Mouse (Mus musculus) megakaryocyte, embryonic 14.5 days (primary cell): ENCODE measurements around the gene 1300017J02Rik. TPM values are rescaled to one million over a fixed set of nuclear protein-coding genes. Genes with fewer than 3 reads are reported as not detected.

Experiments
- H3K27me3 ChIP-seq: replicated peaks from 2 replicates; pipeline ENCODE3; 2012; ENCODE audit warnings: inconsistent platforms
- H3K36me3 ChIP-seq: replicated peaks from 2 replicates; pipeline ENCODE3; 2012; ENCODE audit warnings: low read length, inconsistent platforms, mixed read lengths
- H3K4me1 ChIP-seq: 2 replicates; pipeline ENCODE4 v1.6.1; 2012; ENCODE audit warnings: inconsistent platforms
- H3K4me3 ChIP-seq: replicated peaks from 2 replicates; pipeline ENCODE3; 2012; ENCODE audit warnings: moderate library complexity, mild to moderate bottlenecking, inconsistent platforms
- H3K9me3 ChIP-seq: 2 replicates; pipeline ENCODE4 v1.6.1; 2012; ENCODE audit warnings: inconsistent platforms
- FLI1 ChIP-seq: IDR thresholded peaks from 2 replicates; pipeline ENCODE4 v1.6.1; 2012; ENCODE audit warnings: low read length, inconsistent platforms, mixed read lengths
- GATA1 ChIP-seq: IDR thresholded peaks from 3 replicates; pipeline ENCODE4 v1.6.1; 2012; ENCODE audit warnings: mixed read lengths, low read length, inconsistent platforms, borderline replicate concordance
- polyA plus RNA-seq: library from polyadenylated mRNA; stranded (reverse); fragments of >175 nt; gene quantifications from 2 replicates; pipeline ENCODE4 v1.2.3, GENCODE M21; 2012; ENCODE audit warnings: low replicate concordance; ENCODE audit not compliant: insufficient read depth

The 1300017J02Rik gene
- polyA plus RNA-seq, 1 experiment, result not detected

GRCm38 (mm10) chr9:103224721-103225120 is 80.2 kb downstream of the 1300017J02Rik start:
- no peak for TF ChIP-seq FLI1
- no peak for TF ChIP-seq GATA1
- Histone ChIP-seq H3K4me1 (peaks cover 12% of the 10 kb centered on the region; the same call in 1 of the 2 replicates), H3K9me3 (no peaks in the 10 kb centered on the region), H3K36me3 (no peaks in the 10 kb centered on the region), H3K27me3 (peaks cover 45% of the 10 kb centered on the region), H3K4me3 (no peak overlapping the region)

GRCm38 (mm10) chr9:103214281-103214680 is 90.6 kb downstream of the 1300017J02Rik start:
- TF ChIP-seq GATA1, result no peak
- TF ChIP-seq FLI1, result no peak
- no peaks in the 10 kb centered on the region for H3K36me3 ChIP-seq
- 0 out of 2 replicates have a peak, but pooled peaks cover 3% of the 10 kb centered on the region for H3K9me3 ChIP-seq
- no peak overlapping the region for H3K4me3 ChIP-seq
- H3K4me1 ChIP-seq, result no peaks in the 10 kb centered on the region
- H3K27me3 ChIP-seq, result peaks cover 27% of the 10 kb centered on the region

DNA sequence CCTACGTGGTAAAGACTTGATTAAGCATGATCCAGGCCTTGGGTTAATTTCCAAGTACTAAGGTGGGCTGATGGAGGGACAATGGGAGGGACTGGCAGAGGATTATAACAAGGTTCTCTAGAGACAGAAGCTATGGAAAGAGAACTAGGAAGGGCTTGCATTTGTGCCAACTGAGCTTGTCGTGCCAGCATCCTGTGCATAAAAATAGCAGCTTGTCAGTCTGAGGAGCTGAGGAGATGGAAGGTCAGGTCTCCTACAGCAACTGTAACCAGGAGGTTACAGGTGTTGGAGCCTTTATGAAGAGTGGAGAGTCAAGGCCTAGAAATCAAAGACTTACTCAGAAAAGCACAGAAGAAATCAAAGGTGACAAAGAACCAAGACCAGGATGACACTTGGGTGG is 91.3 kb downstream of the 1300017J02Rik start:
- H3K27me3 ChIP-seq, result peaks cover 30% of the 10 kb centered on the region
- no peak overlapping the region for H3K4me3 ChIP-seq
- H3K36me3 ChIP-seq, result no peaks in the 10 kb centered on the region
- 0 out of 2 replicates have a peak, but pooled peaks cover 3% of the 10 kb centered on the region for H3K9me3 ChIP-seq
- no peak for TF ChIP-seq GATA1
- no peak for TF ChIP-seq FLI1
- H3K4me1 ChIP-seq, result no peaks in the 10 kb centered on the region

GRCm38 (mm10) chr9:103212654-103213420 is 92.0 kb downstream of the 1300017J02Rik start:
- Histone ChIP-seq H3K4me1 (peaks cover 3% of the 10 kb centered on the region), H3K9me3 (0 out of 2 replicates have a peak, but pooled peaks cover 3% of the 10 kb centered on the region), H3K36me3 (no peaks in the 10 kb centered on the region), H3K27me3 (peaks cover 30% of the 10 kb centered on the region), H3K4me3 (peak overlapping the region; percentile 69)
- TF ChIP-seq FLI1 (no peak), GATA1 (no peak)

DNA sequence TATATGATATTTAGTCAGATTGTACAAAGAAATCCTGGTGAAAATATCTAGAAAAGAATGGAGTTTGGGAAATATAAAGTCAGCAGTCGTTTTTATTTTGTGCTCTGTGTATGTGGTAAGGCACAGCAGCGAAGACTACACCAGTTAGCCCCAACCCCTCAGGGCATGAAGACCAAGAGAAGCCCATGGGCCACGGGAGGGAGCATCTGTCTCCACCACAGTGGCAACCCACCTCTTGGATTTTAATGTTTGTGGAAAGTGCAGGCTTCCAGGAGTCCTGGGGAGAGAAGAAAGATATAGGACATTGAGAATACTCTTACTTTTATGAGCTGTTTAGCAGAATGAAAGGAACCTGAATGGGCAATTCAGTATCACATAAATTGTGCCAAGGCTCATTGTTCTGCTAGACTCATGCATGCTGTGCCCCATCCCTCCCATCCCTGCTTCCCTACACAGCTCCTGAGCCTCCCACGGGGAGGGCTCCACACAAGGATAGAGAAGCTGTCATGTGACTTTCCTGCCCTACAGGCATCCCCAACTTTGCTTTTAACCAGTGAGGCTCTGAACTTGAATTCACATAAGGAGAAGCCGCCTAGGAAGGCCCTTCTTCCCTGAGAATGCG is 96.0 kb downstream of the 1300017J02Rik start:
- no peaks in the 10 kb centered on the region for H3K36me3 ChIP-seq
- peaks cover 17% of the 10 kb centered on the region for H3K27me3 ChIP-seq
- H3K9me3 ChIP-seq, result peaks cover 3% of the 10 kb centered on the region; the same call in 1 of the 2 replicates
- H3K4me3 ChIP-seq, result no peak overlapping the region
- no peak for TF ChIP-seq FLI1
- TF ChIP-seq GATA1, result no peak
- H3K4me1 ChIP-seq, result peaks cover 15% of the 10 kb centered on the region

DNA sequence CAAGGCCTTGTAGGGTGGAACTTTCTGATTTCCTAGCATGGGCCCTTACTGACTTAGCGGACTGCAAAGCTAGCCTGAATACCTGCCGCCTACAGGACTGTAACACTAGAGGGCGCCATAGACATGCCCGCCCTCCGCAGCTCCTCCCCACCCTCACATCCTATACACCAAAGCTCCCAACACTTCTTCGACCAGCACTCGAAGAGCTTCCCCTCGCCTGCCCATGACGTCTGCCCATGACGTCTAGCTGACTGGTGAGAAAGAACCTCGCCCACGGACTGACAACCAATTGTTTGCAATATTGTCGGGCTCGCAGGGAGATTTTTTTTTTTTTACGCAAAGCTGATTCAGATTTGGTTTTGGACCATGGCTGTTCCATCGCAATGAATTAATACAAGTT is 97.0 kb downstream of the 1300017J02Rik start:
- Histone ChIP-seq H3K4me3 (peak overlapping the region; percentile 83), H3K4me1 (peaks cover 19% of the 10 kb centered on the region)

DNA sequence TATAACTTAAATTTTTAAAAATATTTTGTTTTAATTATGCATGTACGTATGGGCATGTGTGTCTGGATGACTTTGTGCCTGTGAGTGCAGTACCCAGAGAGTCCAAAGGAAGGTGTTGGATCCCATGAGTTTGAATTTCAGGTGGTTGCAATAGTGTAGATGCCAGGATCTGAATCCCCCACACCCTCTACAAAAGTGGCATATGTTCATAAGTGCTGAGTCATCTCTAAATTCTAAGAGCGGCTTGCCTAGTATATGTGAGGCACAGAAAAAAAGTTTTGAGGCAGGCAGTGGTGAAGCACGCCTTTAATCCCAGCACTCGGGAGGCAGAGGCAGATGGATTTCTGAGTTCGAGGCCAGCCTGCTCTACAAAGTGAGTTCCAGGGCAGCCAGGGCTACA is 99.1 kb downstream of the 1300017J02Rik start:
- no peak overlapping the region for H3K4me3 ChIP-seq
- peaks cover 27% of the 10 kb centered on the region for H3K4me1 ChIP-seq
- no peaks in the 10 kb centered on the region for H3K36me3 ChIP-seq
- H3K27me3 ChIP-seq, result peaks cover 12% of the 10 kb centered on the region
- TF ChIP-seq FLI1 (no peak), GATA1 (no peak)
- peaks cover 3% of the 10 kb centered on the region; the same call in 1 of the 2 replicates for H3K9me3 ChIP-seq

More for the DNA sequence above, 97.0 kb downstream of the 1300017J02Rik start:
- Histone ChIP-seq H3K27me3 (peaks cover 17% of the 10 kb centered on the region), H3K36me3 (no peaks in the 10 kb centered on the region), H3K9me3 (peaks cover 3% of the 10 kb centered on the region; the same call in 1 of the 2 replicates)
- no peak for TF ChIP-seq GATA1
- TF ChIP-seq FLI1, result no peak

DNA sequence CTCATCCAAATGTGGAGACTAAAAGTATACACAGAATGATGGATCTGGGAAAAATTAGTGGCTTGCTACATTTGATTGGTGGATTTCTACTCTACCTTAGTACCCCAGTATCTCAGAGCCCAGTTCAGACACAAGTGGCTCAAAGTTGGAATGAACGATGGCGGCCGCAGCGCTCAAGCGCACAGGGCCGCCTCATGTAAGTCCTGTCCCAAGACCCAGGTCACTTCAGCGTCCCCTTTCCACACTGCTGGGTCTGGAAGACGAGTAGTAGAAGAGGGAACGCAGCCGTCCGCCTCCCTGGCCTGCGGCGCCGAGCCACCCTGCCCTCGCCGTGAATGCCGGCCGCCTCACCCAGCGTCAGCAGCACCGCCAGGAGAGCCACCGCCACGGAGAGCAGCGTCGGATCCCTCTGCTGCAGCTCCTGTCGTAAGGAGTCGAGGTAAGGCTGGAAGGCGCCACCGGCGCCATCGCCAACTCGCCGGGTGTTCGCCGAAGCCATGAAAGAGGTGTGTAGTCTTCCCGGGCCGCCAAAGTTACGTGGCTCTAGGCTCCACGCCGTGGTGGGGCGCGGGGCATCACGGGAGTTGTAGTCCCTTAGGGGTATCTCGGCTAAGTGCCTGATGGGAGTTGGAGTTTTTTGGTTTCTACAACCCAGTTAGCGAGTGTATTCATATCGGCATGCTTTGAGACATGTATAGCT is 103.2 kb downstream of the 1300017J02Rik start, which contains the start of gene Srprb:
TSS of gene Srprb (minus strand) at position 577 of the 700 bp plus-strand sequence.
- peak within 1 kb of the TSS; percentile 96 for H3K4me3 ChIP-seq
- TF ChIP-seq GATA1 (no peak), FLI1 (no peak)

More for the DNA sequence above, 103.2 kb downstream of the 1300017J02Rik start, which contains the start of gene Srprb:
- peaks cover 25% of the 10 kb centered on the region; the same call in 1 of the 2 replicates for H3K4me1 ChIP-seq
- peaks cover 27% of the 10 kb centered on the region for H3K36me3 ChIP-seq
- H3K27me3 ChIP-seq, result no peaks in the 10 kb centered on the region
- peaks cover 3% of the 10 kb centered on the region; the same call in 1 of the 2 replicates for H3K9me3 ChIP-seq

Other genes with a start within 250 kb of the 1300017J02Rik start
- not detected in 2 replicates for gene Rab6b, start 193.3 kb downstream of the 1300017J02Rik start, polyA plus RNA-seq
- gene Srprb, start 102.9 kb downstream of the 1300017J02Rik start, polyA plus RNA-seq, result 22.2 and 55.1 TPM in 2 replicates
- not detected in 2 replicates for gene Gm20425, start 74.8 kb downstream of the 1300017J02Rik start, polyA plus RNA-seq
- gene Trf, start 74.6 kb downstream of the 1300017J02Rik start, polyA plus RNA-seq, result 7.8 and 56.8 TPM in 2 replicates
- gene Topbp1, start 133 bp upstream of the 1300017J02Rik start, polyA plus RNA-seq, result 8.6 and 13.7 TPM in 2 replicates
- gene Cdv3, start 60.8 kb upstream of the 1300017J02Rik start, polyA plus RNA-seq, result 71.9 and 112 TPM in 2 replicates
- 0.95 TPM in 1 of 2 replicates, not detected in the other for gene Bfsp2, start 175.3 kb upstream of the 1300017J02Rik start, polyA plus RNA-seq